Mouse (Mus musculus) embryonic facial prominence, embryonic 15.5 days (tissue): ENCODE results near the gene Rbm7. TPM values are rescaled to one million over a fixed set of nuclear protein-coding genes. Genes with fewer than 3 reads are reported as not detected.

Source experiments
- ATAC-seq: fragments of 200-750 bp; cut with Nextera tagmentation; 2 replicates; pipeline ENCODE4 v1.8.0; 2017; ENCODE audit warnings: low read depth, moderate TSS enrichment; ENCODE audit not compliant: insufficient number of reproducible peaks, low FRiP score, low TSS enrichment
- H3K27ac ChIP-seq: fragments of 300-500 bp; sonication (generic); replicated peaks from 2 replicates; pipeline ENCODE4 v1.5.1; 2015; ENCODE audit warnings: mild to moderate bottlenecking, inconsistent platforms
- H3K27me3 ChIP-seq: fragments of 300-500 bp; sonication (generic); 2 replicates; pipeline ENCODE4 v1.6.1; 2015; ENCODE audit warnings: inconsistent platforms
- H3K36me3 ChIP-seq: fragments of 300-500 bp; sonication (generic); 2 replicates; pipeline ENCODE4 v1.6.1; 2015; ENCODE audit warnings: mild to moderate bottlenecking, inconsistent platforms
- H3K4me1 ChIP-seq: fragments of 300-500 bp; sonication (generic); 2 replicates; pipeline ENCODE4 v1.6.1; 2015; ENCODE audit warnings: inconsistent platforms
- H3K4me2 ChIP-seq: fragments of 300-500 bp; sonication (generic); replicated peaks from 2 replicates; pipeline ENCODE4 v1.6.1; 2015; ENCODE audit warnings: mild to moderate bottlenecking, inconsistent platforms
- H3K4me3 ChIP-seq: fragments of 300-500 bp; sonication (generic); replicated peaks from 2 replicates; pipeline ENCODE4 v1.5.1; 2015; ENCODE audit warnings: mild to moderate bottlenecking, inconsistent platforms
- H3K9ac ChIP-seq: fragments of 300-500 bp; sonication (generic); 2 replicates; pipeline ENCODE4 v1.6.1; 2015; ENCODE audit warnings: inconsistent platforms
- H3K9me3 ChIP-seq: fragments of 300-500 bp; sonication (generic); replicated peaks from 2 replicates; pipeline ENCODE4 v1.6.1; 2016; ENCODE audit warnings: inconsistent platforms
- WGBS: fragments of 180-500 bp; shearing (Covaris S2); methylation state at CpG from one replicate; pipeline ENCODE4 v1.1.7; 2015; 5-methylcytosine and 5-hydroxymethylcytosine counted together
- polyA plus RNA-seq: library from polyadenylated mRNA; unstranded; fragments of >200 nt; fragmentation: Nextera tagmentation; extraction: Ambion mirVana; gene quantifications from 2 replicates; pipeline ENCODE4 v1.2.1, GENCODE M21; 2015

The Rbm7 gene
- polyA plus RNA-seq, 1 experiment from 2014 or later, result 116 TPM

- ATAC-seq, result no peak
- Histone ChIP-seq H3K4me1 (0 out of 2 replicates have a peak, but pooled peaks cover 8% of the 10 kb centered on the region), H3K36me3 (no peaks in the 10 kb centered on the region), H3K27ac (no peak overlapping the region), H3K4me2 (peak overlapping the region; percentile 36), H3K9ac (no peak overlapping the region), H3K9me3 (no peaks in the 10 kb centered on the region), H3K4me3 (peak overlapping the region; percentile 16), H3K27me3 (no peaks in the 10 kb centered on the region)
- 39% methylated on average over 19 of the region's 19 CpGs for WGBS
Observed at GRCm38 (mm10) chr9:48517372-48518130, 22.5 kb upstream of the Rbm7 start.

- no peak for ATAC-seq
- Histone ChIP-seq H3K36me3 (no peaks in the 10 kb centered on the region), H3K4me1 (0 out of 2 replicates have a peak, but pooled peaks cover 8% of the 10 kb centered on the region), H3K27ac (no peak overlapping the region), H3K9ac (no peak overlapping the region), H3K4me2 (peak overlapping the region; percentile 36), H3K27me3 (no peaks in the 10 kb centered on the region), H3K9me3 (no peaks in the 10 kb centered on the region), H3K4me3 (no peak overlapping the region; the same call in 1 of the 2 replicates)
- 63% methylated on average over 11 of the region's 11 CpGs for WGBS
Observed at GRCm38 (mm10) chr9:48516615-48517371, 21.7 kb upstream of the Rbm7 start.

GRCm38 (mm10) chr9:48515332-48515731 is 20.2 kb upstream of the Rbm7 start:
- Histone ChIP-seq H3K4me1 (0 out of 2 replicates have a peak, but pooled peaks cover 8% of the 10 kb centered on the region), H3K36me3 (no peaks in the 10 kb centered on the region), H3K4me2 (no peak overlapping the region), H3K27ac (no peak overlapping the region), H3K9me3 (no peaks in the 10 kb centered on the region), H3K4me3 (no peak overlapping the region), H3K27me3 (no peaks in the 10 kb centered on the region), H3K9ac (no peak overlapping the region)
- ATAC-seq, result no peak
- 51% methylated on average over 1 of the region's 1 CpGs for WGBS

GRCm38 (mm10) chr9:48510134-48510533 is 15.0 kb upstream of the Rbm7 start:
- Histone ChIP-seq H3K4me1 (no peaks in the 10 kb centered on the region), H3K9ac (no peak overlapping the region), H3K36me3 (no peaks in the 10 kb centered on the region), H3K27ac (no peak overlapping the region), H3K4me3 (no peak overlapping the region), H3K27me3 (no peaks in the 10 kb centered on the region), H3K9me3 (no peaks in the 10 kb centered on the region), H3K4me2 (no peak overlapping the region)
- ATAC-seq, result no peak
- WGBS, result 77% methylated on average over 5 of the region's 5 CpGs

- WGBS, result 43% methylated on average over 8 of the region's 8 CpGs
- 0 out of 2 replicates have a peak, but pooled peaks have one; percentile 57 for ATAC-seq
- no peak overlapping the region for H3K4me2 ChIP-seq
- H3K9me3 ChIP-seq, result no peaks in the 10 kb centered on the region
- no peak overlapping the region for H3K9ac ChIP-seq
- H3K36me3 ChIP-seq, result no peaks in the 10 kb centered on the region
- no peaks in the 10 kb centered on the region for H3K4me1 ChIP-seq
- no peaks in the 10 kb centered on the region for H3K27me3 ChIP-seq
- no peak overlapping the region for H3K4me3 ChIP-seq
- no peak overlapping the region for H3K27ac ChIP-seq
Observed at GRCm38 (mm10) chr9:48504741-48505365, 9.8 kb upstream of the Rbm7 start.

- no peaks in the 10 kb centered on the region for H3K4me1 ChIP-seq
- H3K27me3 ChIP-seq, result 0 out of 2 replicates have a peak, but pooled peaks cover under 1% of the 10 kb centered on the region
- WGBS, result 43% methylated on average over 2 of the region's 2 CpGs
- H3K36me3 ChIP-seq, result no peaks in the 10 kb centered on the region
- no peak overlapping the region for H3K4me2 ChIP-seq
- H3K27ac ChIP-seq, result no peak overlapping the region
- no peak overlapping the region for H3K4me3 ChIP-seq
- no peak overlapping the region for H3K9ac ChIP-seq
- ATAC-seq, result no peak
- no peaks in the 10 kb centered on the region for H3K9me3 ChIP-seq
Observed at GRCm38 (mm10) chr9:48503001-48503400, 7.9 kb upstream of the Rbm7 start.

- no peaks in the 10 kb centered on the region for H3K9me3 ChIP-seq
- peaks cover 3% of the 10 kb centered on the region; the same call in 1 of the 2 replicates for H3K27me3 ChIP-seq
- 84% methylated on average over 7 of the region's 7 CpGs for WGBS
- H3K9ac ChIP-seq, result no peak overlapping the region
- no peaks in the 10 kb centered on the region for H3K36me3 ChIP-seq
- peaks cover under 1% of the 10 kb centered on the region; the same call in 1 of the 2 replicates for H3K4me1 ChIP-seq
- no peak overlapping the region for H3K27ac ChIP-seq
- no peak overlapping the region for H3K4me2 ChIP-seq
- no peak overlapping the region for H3K4me3 ChIP-seq
- ATAC-seq, result no peak
Observed at GRCm38 (mm10) chr9:48501192-48501591, 6.1 kb upstream of the Rbm7 start.

- Histone ChIP-seq H3K9me3 (no peaks in the 10 kb centered on the region), H3K4me1 (peaks cover 10% of the 10 kb centered on the region), H3K27ac (peak overlapping the region; percentile 92), H3K36me3 (peaks cover 28% of the 10 kb centered on the region), H3K9ac (peak overlapping the region; percentile 95), H3K27me3 (peaks cover 3% of the 10 kb centered on the region; the same call in 1 of the 2 replicates), H3K4me3 (peak overlapping the region; percentile 94), H3K4me2 (peak overlapping the region; percentile 63)
- 4% methylated on average over 34 of the region's 34 CpGs for WGBS
- 0 out of 2 replicates have a peak, but pooled peaks have one; percentile 44 for ATAC-seq
Observed at GRCm38 (mm10) chr9:48495548-48495932, 441 bp upstream of the Rbm7 start.

GRCm38 (mm10) chr9:48481214-48482134 is 13.6 kb downstream of the Rbm7 start:
- H3K9me3 ChIP-seq, result no peaks in the 10 kb centered on the region
- 20% methylated on average over 20 of the region's 20 CpGs for WGBS
- peak overlapping the region; percentile 65 for H3K27ac ChIP-seq
- no peak for ATAC-seq
- peaks cover 12% of the 10 kb centered on the region for H3K36me3 ChIP-seq
- H3K4me2 ChIP-seq, result peak overlapping the region; percentile 82
- H3K9ac ChIP-seq, result peak overlapping the region; percentile 4; the same call in 1 of the 2 replicates
- peaks cover 14% of the 10 kb centered on the region for H3K4me1 ChIP-seq
- H3K4me3 ChIP-seq, result peak overlapping the region; percentile 72
- H3K27me3 ChIP-seq, result no peaks in the 10 kb centered on the region

- peak within 1 kb of the TSS; percentile 72 for H3K4me3 ChIP-seq
- no peaks in the 10 kb centered on the region for H3K9me3 ChIP-seq
- peak within 1 kb of the TSS; percentile 72 for H3K9ac ChIP-seq
- H3K27ac ChIP-seq, result peak within 1 kb of the TSS; percentile 65
- no peaks in the 10 kb centered on the region for H3K27me3 ChIP-seq
- peaks cover 11% of the 10 kb centered on the region for H3K36me3 ChIP-seq
- peak within 1 kb of the TSS; percentile 82 for H3K4me2 ChIP-seq
- ATAC-seq, result peak; percentile 96
- H3K4me1 ChIP-seq, result peaks cover 14% of the 10 kb centered on the region
- under 1% methylated on average over 49 of the region's 49 CpGs for WGBS
Observed at GRCm38 (mm10) chr9:48480411-48481213, 14.5 kb downstream of the Rbm7 start, which contains the start of gene Rexo2. Gene Rexo2, minus strand, starts transcription at chr9:48480623.
